Mouse (Mus musculus) erythroid progenitor cell, adult 5-6 weeks (primary cell): ENCODE data around the gene Lcn3. TPM values are rescaled to one million over a fixed set of nuclear protein-coding genes. Genes with fewer than 3 reads are reported as not detected.
"Not testable (repeated sequence)": the region's sequence is repeated elsewhere in the genome, so short reads cannot be mapped to it uniquely, and the experiment has no call there.

Source experiments
- ATAC-seq: replicated peaks from 2 replicates; pipeline ENCODE4 v1.8.0; 2016; ENCODE audit warnings: moderate number of reproducible peaks, mild to moderate bottlenecking, moderate TSS enrichment, inconsistent platforms; ENCODE audit not compliant: poor library complexity, low FRiP score, severe bottlenecking
- total RNA-seq, 2 experiments: library from RNA; stranded (forward) in 1 of 2; stranded (reverse) in 1 of 2; fragments of 150-400 nt in 1 of 2; fragments of 186-747, 209-891 nt in 1 of 2; gene quantifications; 2 replicates each; pipeline versions ENCODE4 v1.2.3 to v1.2.4; 2015 to 2017; ENCODE audit warnings: low replicate concordance in 2 of 2

Gene Lcn3
- total RNA-seq (2015; ENCODE audit: low replicate concordance) (not detected in 2 replicates), total RNA-seq (2017; ENCODE audit: low replicate concordance) (not detected in 2 replicates)

DNA sequence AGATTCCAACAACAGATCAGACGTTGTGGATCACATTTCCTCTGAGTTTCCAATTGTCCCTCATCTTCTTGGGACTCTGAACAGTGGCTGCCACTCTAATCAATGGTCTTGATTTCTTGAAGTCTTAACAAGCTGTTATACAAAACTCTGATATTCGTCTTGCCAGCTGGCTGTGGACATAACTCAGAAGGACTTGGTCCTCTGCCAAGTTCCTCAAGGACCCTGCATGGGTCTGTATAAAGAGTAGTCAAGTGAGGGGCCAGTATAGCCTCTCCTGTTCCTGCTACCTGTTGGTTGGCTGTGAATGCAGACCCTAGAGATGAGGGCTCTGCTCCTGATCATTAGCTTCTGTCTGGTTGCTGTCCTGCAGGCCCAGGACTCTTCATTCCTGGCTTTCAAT lies at the start of gene Lcn3:
Lcn3 (plus strand) TSS at position 301 of the 400 bp plus-strand sequence.
- ATAC-seq = no peak

DNA sequence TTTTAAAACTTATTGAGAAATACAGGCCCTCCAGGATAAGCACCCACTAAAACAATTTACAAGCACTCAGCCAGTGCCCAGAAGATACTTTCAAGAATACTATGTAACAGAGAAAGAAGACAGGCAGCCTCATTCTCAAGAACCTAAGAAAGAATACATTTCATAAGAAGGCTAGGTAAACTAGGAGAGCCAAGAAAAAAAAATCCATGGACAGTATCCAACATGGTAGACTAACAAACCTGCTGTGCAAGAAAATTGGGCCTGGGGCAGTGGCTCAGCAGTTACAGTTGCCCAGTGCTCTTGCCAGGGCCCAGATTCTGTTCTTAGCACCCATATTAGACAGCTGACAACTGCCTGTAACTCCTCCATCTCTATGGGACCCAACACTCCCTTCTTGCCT lies 48.1 kb upstream of the Lcn3 start:
- no peak for ATAC-seq

DNA sequence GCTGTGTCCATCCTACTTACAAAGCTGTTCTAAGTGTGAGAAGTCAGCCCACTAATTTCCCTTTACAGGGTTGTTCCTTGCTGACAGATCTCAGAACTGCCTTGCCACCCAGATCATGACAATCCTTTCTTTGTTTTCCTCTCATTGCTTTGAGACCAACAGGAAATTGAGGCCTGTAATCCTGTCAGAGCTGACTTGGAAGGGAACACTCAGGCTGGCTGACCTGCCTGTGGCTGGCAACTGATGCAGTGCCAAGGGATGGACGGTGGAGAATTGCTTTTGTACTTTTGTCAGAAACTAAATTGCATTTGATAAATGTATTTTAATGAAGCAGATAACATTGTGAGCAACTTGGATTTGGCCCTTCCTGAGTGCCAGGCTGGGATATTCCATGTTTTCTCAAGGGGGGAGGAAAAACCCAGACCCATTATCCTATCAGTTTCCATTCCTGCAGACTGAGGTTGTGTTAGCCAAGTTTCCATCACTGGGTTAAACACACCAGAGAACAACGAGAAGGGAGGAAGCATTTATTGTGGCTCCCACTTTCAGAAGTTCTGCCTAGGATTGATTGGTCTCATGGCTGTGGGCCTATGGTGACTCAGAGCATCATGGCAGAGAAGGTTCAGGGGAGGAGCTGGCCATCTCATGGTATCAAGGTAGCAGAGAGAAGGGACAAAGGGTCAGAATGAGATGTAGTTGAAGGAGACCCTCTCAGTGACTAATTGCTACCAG lies 32.0 kb upstream of the Lcn3 start:
- no peak for ATAC-seq

DNA sequence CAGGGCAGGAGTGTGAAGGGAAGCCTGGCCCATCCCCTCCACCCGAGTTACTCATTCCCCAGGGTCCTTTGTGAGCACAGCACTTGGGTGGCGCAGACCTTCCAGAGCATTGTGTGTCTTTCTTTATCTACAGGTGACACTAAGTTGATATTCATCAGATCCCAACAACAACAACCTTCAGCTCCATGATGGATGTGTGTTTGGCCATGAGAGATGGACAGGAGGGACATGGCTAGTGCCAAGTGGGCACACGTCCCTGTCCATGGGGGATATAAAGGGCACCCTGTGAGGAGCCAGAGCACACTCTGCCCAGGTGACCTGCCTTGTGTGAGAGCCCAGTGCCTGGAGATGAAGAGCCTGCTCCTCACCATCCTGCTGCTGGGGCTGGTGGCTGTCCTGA lies 28.7 kb upstream of the Lcn3 start, which contains the start of gene Obp2b:
Obp2b (plus strand) TSS at position 301 of the 400 bp plus-strand sequence.
- ATAC-seq = not testable (repeated sequence)

DNA sequence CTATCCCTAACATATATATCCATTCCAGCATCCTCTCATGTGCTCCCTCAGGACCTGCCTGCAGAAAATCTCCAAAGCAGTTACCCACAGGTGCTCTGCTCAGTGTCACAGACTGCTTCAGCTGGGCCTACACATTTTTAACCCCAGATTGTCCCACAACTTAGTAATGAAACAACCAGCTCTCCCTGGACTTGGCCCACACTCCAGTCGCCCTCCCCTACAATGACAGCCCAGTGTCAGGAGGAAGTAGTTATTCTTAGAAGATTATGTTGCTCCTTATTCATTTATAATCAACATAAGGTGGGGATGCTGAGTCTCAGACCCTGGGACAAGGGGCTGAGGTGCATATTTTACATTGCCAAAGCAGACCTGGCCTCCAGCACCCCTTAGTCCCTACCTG lies 23.7 kb upstream of the Lcn3 start:
- ATAC-seq = 0 out of 2 replicates have a peak, but pooled peaks have one; percentile 30

DNA sequence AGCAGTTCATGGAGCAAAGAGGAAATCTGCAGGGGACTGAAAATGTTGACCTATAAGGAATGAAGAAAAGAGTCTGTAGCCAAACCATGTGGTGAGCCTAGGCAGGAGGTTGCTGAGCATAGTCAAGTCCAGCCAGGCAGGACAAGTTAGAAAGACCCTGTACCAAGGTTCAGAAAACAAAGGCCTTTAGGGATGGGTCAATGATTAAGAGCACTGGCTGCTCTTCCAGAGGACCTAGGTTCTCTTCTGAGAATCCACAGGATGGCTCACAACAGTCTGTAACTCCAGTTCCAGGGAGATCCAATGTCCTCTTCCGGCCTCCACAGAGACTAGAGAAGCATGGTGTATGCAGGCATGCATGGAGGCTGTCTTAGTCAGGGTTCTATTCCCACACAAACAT lies 11.2 kb upstream of the Lcn3 start:
- ATAC-seq = no peak

DNA sequence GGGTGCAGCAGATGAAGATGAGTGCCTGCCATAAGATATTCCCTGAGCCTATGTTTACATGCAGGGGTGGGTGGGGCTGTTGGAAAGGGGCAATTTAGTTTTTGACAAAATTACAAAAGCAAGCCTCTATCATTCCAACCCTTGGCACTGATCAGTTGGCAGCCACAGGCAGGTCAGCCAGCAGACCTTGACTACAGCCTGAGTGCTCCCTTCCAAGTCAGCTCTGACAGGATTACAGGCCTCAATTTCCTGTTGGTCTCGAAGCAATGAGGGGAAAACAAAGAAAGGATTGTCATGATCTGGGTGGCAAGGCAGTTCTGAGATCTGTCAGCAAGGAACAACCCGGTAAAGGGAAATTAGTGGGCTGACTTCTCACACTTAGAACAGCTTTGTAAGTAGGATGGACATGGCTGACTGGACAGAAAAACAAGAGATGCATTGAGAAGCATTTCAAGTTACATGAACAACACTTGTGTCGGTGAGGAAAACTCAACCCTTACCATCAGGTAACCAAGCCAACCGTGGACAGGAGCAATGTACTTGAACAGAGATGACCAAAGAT lies 7.2 kb upstream of the Lcn3 start:
- no peak for ATAC-seq

DNA sequence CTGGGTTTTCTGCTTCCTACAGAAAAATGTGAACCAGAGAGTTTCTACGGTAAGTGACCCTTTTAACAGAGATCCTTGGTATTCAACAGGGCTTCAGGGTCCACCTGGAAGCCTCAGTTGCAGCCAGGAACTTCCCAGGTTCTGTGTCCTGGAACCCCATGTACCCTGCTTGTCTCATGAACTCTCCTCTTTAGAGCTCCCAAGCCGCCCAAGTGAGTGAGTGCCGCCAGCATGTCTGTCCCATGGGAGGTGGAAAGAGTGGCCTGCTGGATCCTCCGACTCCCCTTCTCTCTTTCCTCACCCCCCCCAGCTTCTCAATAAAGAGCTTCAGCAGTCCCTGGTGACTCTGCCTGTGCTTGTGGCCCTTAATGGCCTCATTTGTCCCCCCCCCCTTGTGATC lies 2.4 kb downstream of the Lcn3 start:
- ATAC-seq = no peak

DNA sequence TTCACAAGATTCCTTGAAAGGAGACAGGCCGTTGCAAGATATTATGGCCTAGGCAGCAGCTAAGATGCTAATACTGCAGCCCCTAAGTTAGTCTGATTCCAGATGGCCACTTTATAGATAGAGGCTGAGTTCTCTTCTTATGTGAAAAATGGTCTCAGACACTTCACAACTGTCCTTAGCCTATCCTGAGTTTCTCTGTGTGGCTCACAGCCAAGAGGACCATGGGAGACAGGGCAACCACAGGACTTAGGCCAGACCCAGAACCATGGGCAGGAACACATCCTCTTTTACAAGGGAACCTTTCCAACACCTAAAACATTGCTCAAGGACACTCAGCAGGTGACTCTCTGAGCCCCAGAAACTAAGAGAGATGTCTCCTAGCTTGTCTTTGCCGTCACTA lies 8.1 kb downstream of the Lcn3 start:
- ATAC-seq = no peak

DNA sequence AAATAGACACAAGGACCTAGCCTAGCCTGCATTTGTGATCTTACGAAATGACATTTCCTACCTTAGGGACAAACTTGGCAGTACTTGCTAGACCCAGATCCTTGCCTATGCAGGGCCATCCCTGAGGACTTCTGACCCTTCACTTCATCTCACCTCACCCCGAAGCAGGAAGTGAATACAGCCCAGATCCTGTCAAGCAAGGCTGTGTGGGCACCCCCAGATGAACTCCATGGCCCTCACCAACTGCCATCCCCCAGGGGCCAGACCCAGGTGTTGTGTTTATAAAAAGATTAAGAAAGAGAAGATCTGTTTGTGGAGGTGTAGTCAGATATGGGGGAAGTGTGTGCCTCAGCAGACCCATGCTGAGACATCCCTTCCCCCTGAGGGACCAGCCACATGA lies 9.3 kb downstream of the Lcn3 start:
- ATAC-seq = no peak

DNA sequence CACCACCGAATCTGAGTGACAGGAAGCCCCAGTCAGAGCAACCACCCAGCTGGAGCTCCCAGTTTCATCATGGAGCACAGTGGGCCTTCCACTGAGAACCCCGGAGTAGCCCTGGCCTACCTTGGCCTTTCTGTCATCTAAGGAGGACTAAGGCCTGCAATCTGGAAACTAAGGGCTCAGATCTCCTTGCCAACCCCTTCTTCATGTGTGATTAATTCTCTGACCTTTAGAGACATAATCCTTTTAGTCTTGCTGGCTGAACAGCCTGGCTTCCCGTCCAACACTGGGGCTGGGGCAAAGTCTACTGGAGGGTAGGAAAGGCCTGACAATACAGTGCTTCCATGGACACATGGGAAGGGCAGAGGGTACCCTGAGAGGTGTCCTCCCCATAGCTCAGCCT lies 10.6 kb downstream of the Lcn3 start:
- ATAC-seq = no peak

DNA sequence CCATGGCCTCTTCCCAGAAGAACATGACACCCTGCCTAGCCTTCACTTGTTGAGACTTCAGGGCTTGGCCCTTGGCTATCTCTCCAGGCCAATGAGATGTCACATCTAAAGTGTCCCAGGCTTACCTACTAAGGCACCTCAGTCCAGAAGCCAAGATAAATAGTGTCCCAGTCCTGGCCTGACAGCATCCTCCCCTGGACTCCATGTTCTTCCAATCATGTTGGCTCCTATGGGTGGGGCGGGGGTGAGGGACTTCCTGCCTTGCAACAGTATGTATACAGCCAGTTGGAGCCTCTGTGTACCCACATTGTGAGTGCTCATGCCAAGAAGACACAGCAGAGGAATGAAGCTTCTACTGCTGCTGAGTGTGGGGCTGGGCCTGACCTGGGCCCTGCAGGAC lies 11.3 kb downstream of the Lcn3 start, which contains the start of gene Lcn11:
Lcn11 (plus strand) TSS at position 301 of the 400 bp plus-strand sequence.
- no peak for ATAC-seq

DNA sequence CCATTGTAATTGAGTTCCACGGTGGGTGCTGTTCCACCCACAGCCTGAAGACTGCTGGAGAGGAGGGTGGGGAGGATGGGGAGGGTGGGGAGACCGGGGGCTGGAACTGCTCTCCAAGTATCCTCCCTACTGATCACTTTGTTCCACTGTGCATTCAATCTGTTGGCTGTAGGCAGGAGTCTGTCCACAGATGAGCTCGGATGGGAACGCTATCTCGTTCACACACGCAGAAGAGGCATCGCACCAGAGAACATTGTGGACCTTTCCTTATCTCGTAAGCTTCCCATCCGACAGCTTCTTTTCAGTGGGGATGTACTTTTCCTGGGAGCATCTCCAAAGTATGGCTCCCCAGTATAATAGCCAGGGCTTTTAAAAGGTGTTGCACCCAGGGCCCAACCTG lies 13.7 kb downstream of the Lcn3 start:
- no peak for ATAC-seq

DNA sequence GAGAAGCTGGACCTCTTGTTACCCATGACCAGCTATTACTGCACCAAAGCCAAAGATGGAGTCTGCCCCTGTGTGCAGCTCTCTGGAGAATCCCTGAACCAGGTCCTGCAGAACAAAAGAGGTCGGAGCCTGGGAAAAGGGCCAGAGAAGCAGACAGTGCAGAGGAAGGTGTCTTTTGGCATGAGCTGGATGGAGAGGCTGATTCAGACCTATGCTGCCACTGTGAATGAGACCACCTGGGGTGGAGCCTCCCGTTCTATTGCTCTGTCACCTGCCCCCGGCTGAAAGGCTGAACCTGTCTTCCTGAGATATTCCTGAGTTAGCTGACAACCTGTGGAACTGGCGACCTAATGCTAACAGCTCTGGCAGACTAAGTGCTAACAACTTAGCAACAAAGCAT lies 15.6 kb downstream of the Lcn3 start:
- no peak for ATAC-seq

DNA sequence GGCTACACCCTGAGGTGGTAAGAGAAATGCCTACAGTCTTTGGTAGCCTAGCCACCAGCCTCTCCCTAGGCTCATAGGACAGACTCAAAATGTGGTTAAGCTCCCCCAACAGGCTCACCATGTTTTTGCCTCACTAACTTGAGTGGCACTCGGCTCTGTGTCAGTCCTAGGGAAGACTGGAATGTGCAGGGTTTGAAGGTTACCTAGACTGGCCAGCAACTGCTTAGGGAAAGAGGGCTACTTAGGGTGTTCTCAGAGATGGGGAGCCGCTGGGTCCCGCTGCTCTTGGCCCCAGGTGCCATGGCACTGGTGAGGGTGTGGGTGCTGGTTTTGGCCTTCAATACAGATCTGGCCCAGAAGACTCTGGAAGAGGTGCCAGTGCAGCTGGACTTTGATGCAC lies 16.6 kb downstream of the Lcn3 start, which contains the start of gene Gm13539:
Gm13539 (plus strand) TSS at position 301 of the 400 bp plus-strand sequence.
- ATAC-seq = no peak

DNA sequence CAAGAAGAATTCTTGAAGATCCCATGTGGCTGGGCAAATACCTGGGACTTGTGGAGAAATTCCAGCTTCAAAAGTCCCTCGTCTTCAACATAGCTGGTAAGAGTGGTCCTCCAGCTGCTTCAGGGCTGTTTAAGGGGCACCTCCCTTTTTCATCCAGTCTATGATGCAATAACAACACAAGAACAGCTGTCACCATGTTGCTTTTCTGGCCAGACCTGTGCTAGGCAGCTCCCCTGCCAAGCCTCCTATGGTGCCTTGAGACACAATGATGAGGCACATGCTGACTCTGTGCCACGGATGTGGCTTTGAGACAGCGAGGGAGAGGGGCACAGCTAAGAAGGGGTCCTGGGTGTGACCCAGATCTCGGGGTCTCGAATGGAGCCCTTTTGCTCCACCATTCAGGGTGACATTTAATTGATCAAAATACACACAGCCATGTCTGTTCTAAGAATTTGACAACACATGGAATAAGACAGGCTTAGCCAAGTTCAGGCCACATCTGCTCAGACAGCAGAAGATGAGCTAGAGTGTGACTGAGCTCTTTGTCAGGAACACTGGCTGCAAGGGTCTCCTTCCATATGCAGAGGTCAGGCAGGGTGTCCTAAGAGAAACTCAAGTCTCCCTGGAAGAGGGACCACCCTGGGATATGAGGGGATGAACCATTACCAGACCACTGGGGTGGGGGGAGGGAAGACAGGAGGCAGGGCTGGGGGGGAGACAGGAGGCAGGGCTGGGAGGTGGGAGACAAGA lies 20.4 kb downstream of the Lcn3 start:
- no peak for ATAC-seq

DNA sequence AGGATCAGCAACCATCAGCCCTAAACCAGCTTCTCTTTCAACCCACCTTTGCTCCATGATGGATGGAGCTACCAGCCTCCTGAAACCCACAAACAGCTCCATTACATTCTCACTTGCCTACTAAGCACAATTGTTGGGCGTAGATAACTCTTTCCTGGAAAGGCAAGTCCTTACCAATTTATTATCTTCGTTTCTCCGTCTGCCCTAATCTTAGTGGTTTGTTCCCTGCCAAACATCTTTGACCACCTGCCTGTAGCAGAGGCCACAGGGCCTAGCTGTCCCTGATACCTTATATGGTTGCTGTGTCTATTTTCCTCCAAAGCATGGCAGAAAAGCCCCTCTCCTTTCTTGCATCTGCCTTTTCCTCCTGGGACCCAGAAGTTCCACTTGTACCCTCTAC lies 23.7 kb downstream of the Lcn3 start:
- no peak for ATAC-seq

DNA sequence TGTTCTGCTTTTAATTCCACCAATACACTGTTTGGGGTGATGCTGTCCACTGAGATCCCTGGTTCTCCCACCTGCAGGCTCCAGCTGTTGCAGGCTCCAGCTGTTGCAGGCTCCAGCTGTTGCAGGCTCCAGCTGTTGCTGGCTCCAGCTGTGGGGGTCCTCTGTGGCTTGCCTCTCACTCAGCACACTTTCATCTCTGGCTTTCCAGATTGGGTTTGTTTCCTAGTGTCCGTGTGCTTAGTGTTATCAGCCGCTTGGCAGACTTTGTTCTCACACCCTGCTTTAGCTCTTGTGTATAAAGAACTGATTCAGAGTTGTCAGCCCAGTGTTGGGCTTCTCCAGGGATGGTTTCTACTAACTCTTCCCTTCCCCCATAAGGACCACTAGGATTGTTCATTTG lies 32.3 kb downstream of the Lcn3 start:
- no peak for ATAC-seq

DNA sequence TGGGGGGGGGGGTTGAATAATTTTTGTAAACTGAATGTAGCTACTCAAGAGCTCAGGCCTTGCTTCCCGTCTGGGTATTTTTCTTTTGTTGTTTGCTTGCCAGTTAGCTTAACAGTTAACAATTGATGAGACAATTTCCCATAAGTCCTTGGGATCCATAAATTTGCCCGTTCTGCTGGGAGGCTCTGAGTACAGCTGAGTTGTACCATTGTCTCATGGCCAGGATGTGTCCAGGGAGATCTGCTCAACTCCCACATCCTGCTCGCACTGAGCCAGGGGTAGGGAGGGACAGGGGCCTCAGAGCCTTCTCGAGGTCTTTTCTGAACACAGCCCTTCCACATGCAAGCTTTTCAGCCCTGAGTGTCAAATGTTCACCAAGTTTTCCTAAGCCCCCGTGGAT lies 32.7 kb downstream of the Lcn3 start:
- no peak for ATAC-seq

DNA sequence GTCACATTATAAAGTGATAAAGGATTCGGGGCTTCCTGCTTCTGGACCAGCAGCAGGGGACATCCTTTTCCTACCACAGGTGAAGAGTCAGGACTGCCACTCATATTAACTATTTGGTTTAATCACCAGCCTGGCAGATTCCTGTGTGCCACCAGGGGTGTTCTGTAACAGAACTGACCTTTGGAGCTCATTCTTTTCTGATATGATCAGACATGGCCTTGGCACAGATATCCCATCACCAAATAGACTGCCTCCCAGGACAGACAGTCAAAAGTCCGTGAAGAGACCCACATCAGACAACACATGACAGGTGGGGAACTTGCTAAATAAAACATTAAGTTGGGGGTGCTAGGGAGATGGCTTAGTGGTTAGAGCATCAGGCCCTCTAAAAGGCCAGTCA lies 46.3 kb downstream of the Lcn3 start:
- no peak for ATAC-seq

DNA sequence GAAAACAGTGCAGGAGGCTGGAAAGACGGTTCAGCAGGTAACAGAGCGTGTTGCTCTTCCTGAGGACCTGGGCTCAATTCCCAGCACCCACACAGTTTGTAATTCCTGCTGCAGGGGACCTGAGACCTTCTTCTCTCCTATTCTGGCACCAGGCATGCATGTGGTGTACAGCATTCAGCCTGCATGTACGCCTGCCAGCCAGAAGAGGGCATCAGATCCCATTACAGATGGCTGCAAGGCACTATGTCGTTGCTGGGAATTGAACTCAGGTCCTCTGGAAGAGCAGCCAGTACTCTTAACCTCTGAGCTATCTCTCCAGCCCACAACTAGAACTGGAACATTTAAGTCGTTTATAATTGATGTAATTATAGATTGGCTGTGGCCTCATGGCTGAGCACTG lies 48.0 kb downstream of the Lcn3 start:
- ATAC-seq = no peak
